Mouse (Mus musculus) lung, embryonic 15.5 days (tissue): ENCODE data around the gene Ambra1. TPM values are rescaled to one million over a fixed set of nuclear protein-coding genes. Genes with fewer than 3 reads are reported as not detected.
A peak's percentile ranks its signal among the peaks of the same experiment; 100 is the strongest.

Experiments used
- ATAC-seq: fragments of 200-750 bp; cut with Nextera tagmentation; 2 replicates; pipeline ENCODE4 v1.8.0; 2017; ENCODE audit warnings: moderate number of reproducible peaks, borderline replicate concordance; ENCODE audit not compliant: low FRiP score, low TSS enrichment; ENCODE audit errors: extremely low read depth
- H3K27ac ChIP-seq: fragments of 300-500 bp; sonication (generic); 2 replicates; pipeline ENCODE4 v1.5.1; 2015; ENCODE audit warnings: moderate library complexity, mild to moderate bottlenecking, inconsistent platforms
- H3K27me3 ChIP-seq: fragments of 300-500 bp; sonication (generic); 2 replicates; pipeline ENCODE4 v1.6.1; 2015; ENCODE audit warnings: inconsistent platforms
- H3K36me3 ChIP-seq: fragments of 300-500 bp; sonication (generic); 2 replicates; pipeline ENCODE4 v1.6.1; 2015; ENCODE audit warnings: inconsistent platforms
- H3K4me1 ChIP-seq: fragments of 300-500 bp; sonication (generic); 2 replicates; pipeline ENCODE4 v1.6.1; 2015; ENCODE audit warnings: inconsistent platforms
- H3K4me2 ChIP-seq: fragments of 300-500 bp; sonication (generic); 2 replicates; pipeline ENCODE4 v1.6.1; 2015; ENCODE audit warnings: inconsistent platforms, mild to moderate bottlenecking, moderate library complexity
- H3K4me3 ChIP-seq: fragments of 300-500 bp; sonication (generic); 2 replicates; pipeline ENCODE4 v1.5.1; 2015; ENCODE audit warnings: mild to moderate bottlenecking, inconsistent platforms
- H3K9ac ChIP-seq: fragments of 300-500 bp; sonication (generic); 2 replicates; pipeline ENCODE4 v1.6.1; 2015; ENCODE audit warnings: inconsistent platforms
- H3K9me3 ChIP-seq: fragments of 300-500 bp; sonication (generic); 2 replicates; pipeline ENCODE4 v1.6.1; 2016; ENCODE audit warnings: inconsistent platforms
- WGBS: fragments of 180-500 bp; shearing (Covaris S2); methylation state at CpG from one replicate; pipeline ENCODE4 v1.1.7; 2015; 5-methylcytosine and 5-hydroxymethylcytosine counted together
- polyA plus RNA-seq: library from polyadenylated mRNA; unstranded; fragments of >200 nt; fragmentation: Nextera tagmentation; extraction: Ambion mirVana; gene quantifications from 2 replicates; pipeline ENCODE4 v1.2.1, GENCODE M21; 2015

Gene Ambra1
- polyA plus RNA-seq, 1 experiment from 2014 or later: 16.4 TPM

- ATAC-seq: no peak
- H3K27ac ChIP-seq: no peak overlapping the region
- no peaks in the 10 kb centered on the region for H3K9me3 ChIP-seq
- H3K27me3 ChIP-seq: no peaks in the 10 kb centered on the region
- peaks cover 88% of the 10 kb centered on the region for H3K4me1 ChIP-seq
- H3K4me2 ChIP-seq: no peak overlapping the region
- H3K9ac ChIP-seq: no peak overlapping the region
- 0 out of 2 replicates have a peak, but pooled peaks cover 4% of the 10 kb centered on the region for H3K36me3 ChIP-seq
- WGBS: 82% methylated on average over 8 of the region's 8 CpGs
- H3K4me3 ChIP-seq: no peak overlapping the region
These were observed 228.1 kb downstream of the Ambra1 start for GRCm38 (mm10) chr2:91958049-91958448.

GRCm38 (mm10) chr2:91958701-91959457, 228.9 kb downstream of the Ambra1 start:
- H3K27me3 ChIP-seq: no peaks in the 10 kb centered on the region
- WGBS: 44% methylated on average over 10 of the region's 10 CpGs
- peaks cover 82% of the 10 kb centered on the region for H3K4me1 ChIP-seq
- no peaks in the 10 kb centered on the region for H3K9me3 ChIP-seq
- no peak overlapping the region for H3K4me3 ChIP-seq
- 0 out of 2 replicates have a peak, but pooled peaks cover 4% of the 10 kb centered on the region for H3K36me3 ChIP-seq
- ATAC-seq: no peak
- no peak overlapping the region for H3K9ac ChIP-seq
- H3K27ac ChIP-seq: no peak overlapping the region
- H3K4me2 ChIP-seq: no peak overlapping the region

- ATAC-seq: no peak
- H3K4me2 ChIP-seq: no peak overlapping the region
- no peaks in the 10 kb centered on the region for H3K27me3 ChIP-seq
- H3K4me3 ChIP-seq: no peak overlapping the region
- H3K9ac ChIP-seq: no peak overlapping the region
- H3K9me3 ChIP-seq: no peaks in the 10 kb centered on the region
- H3K36me3 ChIP-seq: 0 out of 2 replicates have a peak, but pooled peaks cover 4% of the 10 kb centered on the region
- WGBS: 71% methylated on average over 11 of the region's 11 CpGs
- no peak overlapping the region for H3K27ac ChIP-seq
- peaks cover 76% of the 10 kb centered on the region for H3K4me1 ChIP-seq
These were observed 229.8 kb downstream of the Ambra1 start for GRCm38 (mm10) chr2:91959544-91960410.

GRCm38 (mm10) chr2:91960459-91960858, 230.5 kb downstream of the Ambra1 start:
- no peak overlapping the region for H3K27ac ChIP-seq
- H3K4me3 ChIP-seq: no peak overlapping the region
- no peaks in the 10 kb centered on the region for H3K27me3 ChIP-seq
- H3K36me3 ChIP-seq: 0 out of 2 replicates have a peak, but pooled peaks cover 4% of the 10 kb centered on the region
- H3K9me3 ChIP-seq: no peaks in the 10 kb centered on the region
- H3K9ac ChIP-seq: no peak overlapping the region
- 90% methylated on average over 5 of the region's 5 CpGs for WGBS
- peaks cover 72% of the 10 kb centered on the region for H3K4me1 ChIP-seq
- no peak overlapping the region for H3K4me2 ChIP-seq
- no peak for ATAC-seq

GRCm38 (mm10) chr2:91961901-91962761, 232.2 kb downstream of the Ambra1 start:
- Histone ChIP-seq H3K4me1 (peaks cover 65% of the 10 kb centered on the region), H3K4me3 (peak overlapping the region; percentile 94), H3K27me3 (no peaks in the 10 kb centered on the region), H3K9ac (peak overlapping the region; percentile 85), H3K9me3 (no peaks in the 10 kb centered on the region), H3K36me3 (0 out of 2 replicates have a peak, but pooled peaks cover 4% of the 10 kb centered on the region), H3K4me2 (peak overlapping the region; percentile 91), H3K27ac (peak overlapping the region; percentile 49; the same call in 1 of the 2 replicates)
- no peak for ATAC-seq
- WGBS: 44% methylated on average over 4 of the region's 4 CpGs

GRCm38 (mm10) chr2:91962864-91963401, 233.0 kb downstream of the Ambra1 start:
- ATAC-seq: no peak; the same call in 1 of the 2 replicates
- peaks cover 57% of the 10 kb centered on the region for H3K4me1 ChIP-seq
- H3K27me3 ChIP-seq: no peaks in the 10 kb centered on the region
- 0 out of 2 replicates have a peak, but pooled peaks cover 4% of the 10 kb centered on the region for H3K36me3 ChIP-seq
- H3K9me3 ChIP-seq: no peaks in the 10 kb centered on the region
- peak overlapping the region; percentile 94 for H3K4me3 ChIP-seq
- under 1% methylated on average over 39 of the region's 39 CpGs for WGBS
- peak overlapping the region; percentile 87 for H3K27ac ChIP-seq
- H3K9ac ChIP-seq: peak overlapping the region; percentile 85
- peak overlapping the region; percentile 91 for H3K4me2 ChIP-seq

- Histone ChIP-seq H3K27ac (peak overlapping the region; percentile 87), H3K27me3 (no peaks in the 10 kb centered on the region), H3K4me3 (peak overlapping the region; percentile 94), H3K36me3 (0 out of 2 replicates have a peak, but pooled peaks cover 4% of the 10 kb centered on the region), H3K4me2 (peak overlapping the region; percentile 91), H3K9me3 (no peaks in the 10 kb centered on the region), H3K4me1 (peaks cover 53% of the 10 kb centered on the region), H3K9ac (peak overlapping the region; percentile 85)
- WGBS: 0% methylated on average over 33 of the region's 57 CpGs
- peak; percentile 95 for ATAC-seq
These were observed 233.6 kb downstream of the Ambra1 start for GRCm38 (mm10) chr2:91963443-91963932.

- Histone ChIP-seq H3K27me3 (no peaks in the 10 kb centered on the region), H3K4me3 (peak overlapping the region; percentile 94), H3K27ac (peak overlapping the region; percentile 56), H3K9me3 (no peaks in the 10 kb centered on the region), H3K36me3 (0 out of 2 replicates have a peak, but pooled peaks cover 4% of the 10 kb centered on the region), H3K4me1 (peaks cover 42% of the 10 kb centered on the region), H3K4me2 (peak overlapping the region; percentile 91), H3K9ac (no peak overlapping the region)
- ATAC-seq: no peak
- WGBS: 62% methylated on average over 3 of the region's 3 CpGs
These were observed 234.8 kb downstream of the Ambra1 start for GRCm38 (mm10) chr2:91964610-91965204.

- peak overlapping the region; percentile 94 for H3K4me3 ChIP-seq
- peak overlapping the region; percentile 33 for H3K9ac ChIP-seq
- 6% methylated on average over 19 of the region's 20 CpGs for WGBS
- no peaks in the 10 kb centered on the region for H3K36me3 ChIP-seq
- ATAC-seq: no peak
- H3K27ac ChIP-seq: peak overlapping the region; percentile 56
- H3K4me1 ChIP-seq: peaks cover 35% of the 10 kb centered on the region
- H3K4me2 ChIP-seq: peak overlapping the region; percentile 91
- no peaks in the 10 kb centered on the region for H3K27me3 ChIP-seq
- H3K9me3 ChIP-seq: no peaks in the 10 kb centered on the region
These were observed 235.5 kb downstream of the Ambra1 start for GRCm38 (mm10) chr2:91965417-91965816.

- Histone ChIP-seq H3K36me3 (no peaks in the 10 kb centered on the region), H3K4me3 (no peak overlapping the region), H3K27ac (no peak overlapping the region; the same call in 1 of the 2 replicates), H3K4me2 (no peak overlapping the region), H3K4me1 (peaks cover 42% of the 10 kb centered on the region), H3K9me3 (no peaks in the 10 kb centered on the region), H3K27me3 (no peaks in the 10 kb centered on the region), H3K9ac (no peak overlapping the region)
- ATAC-seq: no peak
- WGBS: 78% methylated on average over 5 of the region's 5 CpGs
These were observed 236.4 kb downstream of the Ambra1 start for GRCm38 (mm10) chr2:91966367-91966766.
